Mouse (Mus musculus): ENCODE measurements around the gene 1190005I06Rik. TPM values are rescaled to one million over a fixed set of nuclear protein-coding genes. Genes with fewer than 3 reads are reported as not detected.

The 1190005I06Rik gene
- polyA plus RNA-seq, 1 experiment from 2014 or later = 17.3 TPM

DNA sequence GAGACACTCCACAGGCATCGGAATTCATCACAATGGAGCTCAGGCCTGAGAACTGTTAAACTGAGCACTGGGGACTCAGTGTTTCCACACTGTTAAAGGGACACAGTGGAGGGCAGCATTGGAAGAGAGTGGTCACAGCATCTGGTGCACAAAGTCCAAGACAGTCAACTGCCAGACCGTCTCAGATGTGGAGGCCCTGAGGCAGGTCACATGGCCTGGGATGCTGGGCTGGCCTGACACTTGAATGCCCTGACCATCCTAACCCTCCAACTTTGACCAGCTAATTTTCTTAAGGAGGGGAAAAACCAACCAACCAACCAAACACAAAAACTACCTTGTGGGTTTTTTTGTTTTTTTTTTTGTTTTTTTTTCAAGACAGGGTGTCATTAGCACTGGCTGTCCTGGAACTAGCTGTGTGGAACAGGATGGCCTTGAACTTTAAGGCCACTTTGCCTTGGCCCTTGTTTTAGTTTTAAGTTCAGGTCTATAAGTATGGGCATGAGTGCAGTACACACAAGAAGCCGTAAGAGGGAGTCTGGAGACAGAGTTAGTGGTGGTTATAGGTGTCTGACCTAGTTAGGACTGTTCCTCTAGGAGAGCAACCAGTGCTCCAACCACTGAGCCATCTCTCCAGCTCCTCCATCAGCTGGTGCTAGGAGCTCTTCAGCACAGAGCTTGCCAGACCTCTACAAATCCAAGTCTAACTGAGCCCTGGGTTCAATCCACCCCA is 18.5 kb upstream of the 1190005I06Rik start:
- Histone ChIP-seq H3K27me3 (no peaks in the 10 kb centered on the region), H3K4me1 (replicated peaks) (peaks cover 49% of the 10 kb centered on the region), H3K36me3 (peaks cover 8% of the 10 kb centered on the region), H3K9ac (peak overlapping the region; percentile 0; the same call in 1 of the 2 replicates), H3K9me3 (no peaks in the 10 kb centered on the region), H3K4me3 (no peak overlapping the region), H3K27ac (replicated peaks) (no peak overlapping the region), H3K4me2 (peak overlapping the region; percentile 81)
- WGBS = 69% methylated on average over 3 of the region's 3 CpGs
- ATAC-seq (ENCODE audit: low FRiP score, low read depth) = no peak

GRCm38 (mm10) chr8:120664566-120664965 is 17.1 kb upstream of the 1190005I06Rik start:
- no peak for ATAC-seq (ENCODE audit: low FRiP score, low read depth)
- Histone ChIP-seq H3K36me3 (no peaks in the 10 kb centered on the region), H3K4me1 (replicated peaks) (peaks cover 46% of the 10 kb centered on the region), H3K4me2 (no peak overlapping the region), H3K4me3 (no peak overlapping the region), H3K9ac (no peak overlapping the region), H3K27me3 (no peaks in the 10 kb centered on the region), H3K27ac (replicated peaks) (0 out of 2 replicates have a peak overlapping the region, but pooled peaks have one; percentile 9), H3K9me3 (no peaks in the 10 kb centered on the region)
- 80% methylated on average over 6 of the region's 6 CpGs for WGBS

DNA sequence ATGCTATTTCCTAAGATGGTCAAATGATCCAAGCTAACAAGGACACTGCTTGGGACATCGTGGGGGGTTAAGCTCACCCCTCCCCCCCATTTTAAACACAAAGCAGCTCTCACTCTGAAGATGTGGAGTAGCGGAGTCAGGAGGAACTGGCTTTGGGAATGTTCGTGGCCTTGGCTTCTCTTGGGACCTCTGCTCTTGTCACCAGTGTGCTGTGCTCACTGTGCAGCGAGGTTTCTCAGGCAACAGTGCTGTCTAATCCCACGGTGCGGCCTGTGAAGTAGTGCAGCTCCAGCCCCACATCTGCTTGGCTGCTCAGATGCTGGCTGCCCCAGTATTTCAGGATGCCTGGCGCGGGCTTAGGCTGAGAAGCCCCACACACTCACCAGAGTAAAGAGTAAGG is 10.0 kb upstream of the 1190005I06Rik start:
- Histone ChIP-seq H3K9ac (no peak overlapping the region), H3K4me3 (no peak overlapping the region), H3K27me3 (no peaks in the 10 kb centered on the region), H3K4me2 (no peak overlapping the region), H3K36me3 (peaks cover 24% of the 10 kb centered on the region), H3K27ac (replicated peaks) (no peak overlapping the region), H3K9me3 (no peaks in the 10 kb centered on the region), H3K4me1 (replicated peaks) (no peaks in the 10 kb centered on the region; the same call in 1 of the 2 replicates)
- WGBS = 84% methylated on average over 8 of the region's 8 CpGs
- no peak for ATAC-seq (ENCODE audit: low FRiP score, low read depth)

GRCm38 (mm10) chr8:120656322-120657052 is 9.1 kb upstream of the 1190005I06Rik start:
- Histone ChIP-seq H3K4me3 (no peak overlapping the region), H3K27me3 (no peaks in the 10 kb centered on the region), H3K36me3 (peaks cover 24% of the 10 kb centered on the region), H3K9me3 (no peaks in the 10 kb centered on the region), H3K9ac (no peak overlapping the region), H3K27ac (replicated peaks) (no peak overlapping the region), H3K4me2 (no peak overlapping the region), H3K4me1 (replicated peaks) (no peaks in the 10 kb centered on the region; the same call in 1 of the 2 replicates)
- 82% methylated on average over 7 of the region's 7 CpGs for WGBS
- ATAC-seq (ENCODE audit: low FRiP score, low read depth) = no peak

DNA sequence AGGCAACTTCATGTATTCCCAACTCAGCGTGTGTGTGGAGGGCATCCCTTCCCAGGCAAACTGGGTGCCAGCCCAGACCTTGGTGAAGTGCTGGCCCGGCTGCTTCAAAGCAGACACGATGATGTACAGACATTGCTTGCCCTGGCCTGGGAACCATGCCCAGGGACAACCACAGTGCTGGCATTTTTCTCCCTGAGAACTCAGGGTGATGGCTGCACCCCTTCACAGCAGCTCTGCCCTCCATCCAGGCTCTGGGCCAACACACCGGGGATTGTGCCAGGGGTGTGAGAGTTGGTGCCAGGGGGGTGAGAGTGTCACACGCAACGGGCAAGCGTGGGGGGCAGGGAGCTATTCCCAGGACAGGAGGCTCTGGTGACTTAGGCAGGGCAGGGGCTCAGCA is 2.8 kb downstream of the 1190005I06Rik start:
- Histone ChIP-seq H3K9ac (no peak overlapping the region), H3K36me3 (no peaks in the 10 kb centered on the region), H3K4me1 (replicated peaks) (peaks cover 8% of the 10 kb centered on the region; the same call in 1 of the 2 replicates), H3K27me3 (no peaks in the 10 kb centered on the region), H3K27ac (replicated peaks) (peak overlapping the region; percentile 57), H3K4me2 (no peak overlapping the region), H3K9me3 (no peaks in the 10 kb centered on the region), H3K4me3 (no peak overlapping the region)
- WGBS = 53% methylated on average over 7 of the region's 7 CpGs
- peak; percentile 88 for ATAC-seq (ENCODE audit: low FRiP score, low read depth)

- WGBS = 80% methylated on average over 10 of the region's 10 CpGs
- H3K9me3 ChIP-seq = no peaks in the 10 kb centered on the region
- H3K4me1 ChIP-seq (replicated peaks) = peaks cover 8% of the 10 kb centered on the region; the same call in 1 of the 2 replicates
- H3K27me3 ChIP-seq = no peaks in the 10 kb centered on the region
- H3K36me3 ChIP-seq = no peaks in the 10 kb centered on the region
- no peak overlapping the region for H3K27ac ChIP-seq (replicated peaks)
- no peak overlapping the region for H3K9ac ChIP-seq
- no peak for ATAC-seq (ENCODE audit: low FRiP score, low read depth)
- H3K4me3 ChIP-seq = no peak overlapping the region
- no peak overlapping the region for H3K4me2 ChIP-seq
Measured at GRCm38 (mm10) chr8:120642031-120642662, 5.3 kb downstream of the 1190005I06Rik start.

DNA sequence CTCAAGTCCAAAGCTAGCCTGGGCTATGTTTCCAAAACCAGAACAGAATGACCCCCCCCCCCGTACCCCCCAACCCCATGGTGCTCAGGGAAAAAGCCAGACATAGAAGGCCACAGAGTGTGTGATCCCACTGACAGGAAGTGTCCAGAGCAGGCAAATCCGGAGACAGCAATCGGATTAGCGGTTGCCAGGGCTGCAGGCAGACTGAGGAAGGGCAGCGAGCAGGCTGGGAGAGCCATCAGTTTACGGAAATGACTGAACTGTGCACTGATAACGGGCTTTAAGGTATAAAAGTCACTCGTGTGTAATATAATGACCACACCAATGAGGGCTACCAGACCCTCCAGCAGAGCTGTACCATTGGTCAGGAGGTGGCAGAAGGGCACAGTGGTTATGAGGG is 6.2 kb downstream of the 1190005I06Rik start:
- Histone ChIP-seq H3K4me3 (no peak overlapping the region), H3K9me3 (no peaks in the 10 kb centered on the region), H3K9ac (no peak overlapping the region), H3K27me3 (no peaks in the 10 kb centered on the region), H3K27ac (replicated peaks) (no peak overlapping the region), H3K4me2 (no peak overlapping the region), H3K36me3 (no peaks in the 10 kb centered on the region), H3K4me1 (replicated peaks) (peaks cover 8% of the 10 kb centered on the region; the same call in 1 of the 2 replicates)
- WGBS = 36% methylated on average over 8 of the region's 8 CpGs
- ATAC-seq (ENCODE audit: low FRiP score, low read depth) = no peak

DNA sequence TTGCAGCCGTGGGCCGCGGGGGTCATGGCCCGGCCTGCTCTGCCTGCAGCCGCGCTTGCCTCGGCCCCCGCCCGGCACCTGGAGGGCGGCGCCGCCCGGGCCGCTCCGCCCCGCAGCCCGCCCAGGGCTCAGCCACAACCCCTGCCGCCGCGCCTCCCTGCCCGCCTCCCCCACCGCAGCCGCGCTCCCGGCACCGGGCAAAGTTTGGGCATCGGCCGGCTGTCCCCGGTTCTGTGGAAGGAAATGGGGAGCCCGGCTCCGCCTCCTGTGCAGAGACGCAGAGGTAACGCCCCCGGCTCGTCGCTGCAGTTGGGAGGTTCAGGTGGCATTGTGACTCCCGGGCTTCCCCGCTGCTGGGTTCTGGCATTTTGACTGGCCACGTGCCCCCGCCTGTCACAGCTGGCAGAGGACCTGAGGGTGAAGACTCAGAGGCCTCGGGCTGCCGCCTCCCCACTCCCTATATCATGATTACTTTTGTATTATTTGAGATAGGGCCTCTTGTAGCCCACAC is 13.0 kb downstream of the 1190005I06Rik start:
- Histone ChIP-seq H3K27ac (replicated peaks) (no peak overlapping the region), H3K27me3 (0 out of 2 replicates have a peak, but pooled peaks cover 4% of the 10 kb centered on the region), H3K9ac (peak overlapping the region; percentile 61), H3K4me1 (replicated peaks) (peaks cover 18% of the 10 kb centered on the region), H3K4me2 (peak overlapping the region; percentile 98), H3K36me3 (no peaks in the 10 kb centered on the region), H3K9me3 (no peaks in the 10 kb centered on the region), H3K4me3 (peak overlapping the region; percentile 72)
- ATAC-seq (ENCODE audit: low FRiP score, low read depth) = peak; percentile 29; the same call in 1 of the 2 replicates
- under 1% methylated on average over 42 of the region's 42 CpGs for WGBS

GRCm38 (mm10) chr8:120633665-120634271 is 13.7 kb downstream of the 1190005I06Rik start:
- Histone ChIP-seq H3K36me3 (no peaks in the 10 kb centered on the region), H3K4me3 (peak overlapping the region; percentile 72), H3K4me2 (peak overlapping the region; percentile 98), H3K9me3 (no peaks in the 10 kb centered on the region), H3K27me3 (0 out of 2 replicates have a peak, but pooled peaks cover 4% of the 10 kb centered on the region), H3K27ac (replicated peaks) (no peak overlapping the region), H3K9ac (peak overlapping the region; percentile 61), H3K4me1 (replicated peaks) (peaks cover 18% of the 10 kb centered on the region)
- 1% methylated on average over 44 of the region's 44 CpGs for WGBS
- ATAC-seq (ENCODE audit: low FRiP score, low read depth) = peak; percentile 32

GRCm38 (mm10) chr8:120632969-120633664 is 14.3 kb downstream of the 1190005I06Rik start:
- no peaks in the 10 kb centered on the region for H3K9me3 ChIP-seq
- H3K4me3 ChIP-seq = peak overlapping the region; percentile 72
- 22% methylated on average over 17 of the region's 17 CpGs for WGBS
- 0 out of 2 replicates have a peak, but pooled peaks cover 4% of the 10 kb centered on the region for H3K27me3 ChIP-seq
- peaks cover 18% of the 10 kb centered on the region for H3K4me1 ChIP-seq (replicated peaks)
- H3K36me3 ChIP-seq = no peaks in the 10 kb centered on the region
- no peak overlapping the region for H3K27ac ChIP-seq (replicated peaks)
- peak overlapping the region; percentile 61 for H3K9ac ChIP-seq
- ATAC-seq (ENCODE audit: low FRiP score, low read depth) = no peak
- H3K4me2 ChIP-seq = peak overlapping the region; percentile 98

Measured in hindbrain, embryonic 15.5 days (tissue).